Mouse (Mus musculus) bone marrow, adult 2 months (tissue): ENCODE measurements around the gene Vps37b.

Experiments used
- CTCF ChIP-seq: fragments of 200-500 bp; IDR thresholded peaks from 2 replicates; pipeline ENCODE4 v1.5.1; 2011; ENCODE audit warnings: low read length, control low read depth; ENCODE audit not compliant: control insufficient read depth, insufficient read depth
- POLR2A ChIP-seq: fragments of 200-500 bp; IDR thresholded peaks from 2 replicates; pipeline ENCODE4 v1.6.1; 2011; ENCODE audit warnings: low read depth, mild to moderate bottlenecking, control low read depth, low read length, borderline replicate concordance; ENCODE audit not compliant: control insufficient read depth

DNA sequence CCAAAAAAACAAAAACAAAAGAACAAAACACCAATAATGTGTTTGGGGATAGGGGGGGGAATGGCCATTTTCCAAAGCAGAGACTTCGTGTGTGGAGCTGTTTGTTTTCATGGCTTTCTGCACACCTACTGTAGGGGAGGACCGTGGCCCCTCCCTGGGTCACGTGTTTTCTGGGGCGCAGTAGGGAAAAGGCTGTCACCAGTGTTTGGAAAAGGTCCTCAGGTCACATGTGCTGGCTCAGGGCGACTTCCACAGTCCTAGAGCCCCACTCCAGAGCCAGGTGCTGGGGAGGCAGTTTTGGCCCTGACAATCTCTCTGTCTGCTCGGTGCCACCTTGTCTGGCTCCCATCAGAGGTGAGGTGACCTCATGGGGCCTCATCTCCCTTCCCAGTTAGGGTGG is 36.7 kb downstream of the Vps37b start:
- TF ChIP-seq CTCF (no peak), POLR2A (no peak)
